Mouse (Mus musculus) C2C12 (cell line): ENCODE data around the gene Ifngr1.

Source experiments
- CTCF ChIP-seq: IDR thresholded peaks from one replicate; pipeline ENCODE4 v1.5.1; 2011; ENCODE audit not compliant: control insufficient read depth, insufficient read depth, insufficient read length
- USF1 ChIP-seq: IDR thresholded peaks from one replicate; pipeline ENCODE4 v1.6.1; 2011; ENCODE audit warnings: low read depth, mild to moderate bottlenecking, control low read depth, moderate library complexity

- TF ChIP-seq CTCF (no peak), USF1 (no peak)
Observed at GRCm38 (mm10) chr10:19591641-19592441, at the start of gene Ifngr1.
